Mouse (Mus musculus): ENCODE data around the gene Gm11084.
"Not testable (repeated sequence)": the region's sequence is repeated elsewhere in the genome, so short reads cannot be mapped to it uniquely, and the experiment has no call there.

DNA sequence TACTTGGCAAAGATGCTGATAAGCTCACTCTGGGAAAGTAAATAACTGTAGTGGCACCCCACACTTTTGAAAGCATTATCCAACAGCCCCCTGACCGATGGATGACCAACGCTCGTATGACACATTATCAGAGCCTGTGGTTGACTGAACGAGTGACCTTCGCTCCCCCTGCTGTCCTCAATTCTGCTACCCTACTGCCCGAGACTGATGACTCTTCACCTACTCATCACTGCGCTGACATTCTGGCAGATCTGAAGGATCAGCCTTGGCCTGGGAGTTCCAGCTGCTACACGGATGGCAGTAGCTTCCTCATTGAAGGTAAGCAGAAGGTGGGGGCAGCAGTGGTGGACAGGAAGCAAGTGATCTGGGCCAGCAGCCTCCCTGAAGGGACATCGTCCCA, 27.5 kb upstream of the Gm11084 start:
- TF ChIP-seq CTCF (IDR thresholded peaks at IDR 0.05; ENCODE audit: low read depth, low read length); POLR2A (IDR thresholded peaks at IDR 0.05; ENCODE audit: borderline replicate concordance, low read depth, low read length): not testable (repeated sequence)

Data from bone marrow macrophage, adult 2 months (primary cell).